Mouse (Mus musculus): ENCODE results near the gene Rab14.

DNA sequence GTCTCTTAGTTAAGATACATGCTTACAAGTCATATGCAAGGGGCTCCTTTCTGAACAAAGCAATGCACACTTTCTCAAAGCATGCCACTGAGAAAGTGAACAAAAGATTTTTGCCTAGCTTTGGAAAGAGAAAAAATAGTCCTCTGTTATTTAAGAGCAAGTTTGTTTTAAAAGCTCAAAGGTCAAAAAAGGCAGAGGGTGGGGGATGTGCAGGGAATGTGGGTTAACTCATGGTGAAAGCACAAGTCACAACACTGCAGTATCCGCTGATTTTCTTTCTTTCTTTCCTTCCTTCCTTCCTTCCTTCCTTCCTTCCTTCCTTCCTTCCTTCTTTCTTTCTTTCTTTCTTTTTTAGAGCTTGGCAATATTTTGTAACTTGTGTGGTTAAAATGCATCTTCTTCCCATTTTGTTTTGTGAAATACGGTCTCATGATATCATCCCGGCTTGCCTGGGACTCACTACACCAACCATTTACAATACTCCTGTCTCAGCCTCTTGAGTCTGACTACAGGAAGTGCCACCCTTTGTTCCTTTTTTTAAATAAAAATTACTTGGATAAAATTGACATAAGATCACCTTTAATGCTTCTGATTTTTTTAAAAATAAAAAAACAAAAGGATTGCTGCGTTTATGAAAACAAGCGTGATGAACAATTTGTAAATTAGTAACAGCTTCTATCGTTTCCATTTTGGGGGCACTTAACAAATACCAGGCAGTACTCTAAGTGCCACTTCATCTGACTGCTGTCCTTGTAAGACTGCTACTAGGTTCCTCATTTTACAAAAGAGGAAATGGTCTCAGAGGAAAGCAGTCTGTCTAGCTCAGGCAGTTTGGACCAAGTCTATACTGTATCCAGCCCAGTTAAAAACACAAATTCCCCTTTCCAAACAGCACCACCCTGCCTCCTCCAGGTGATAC lies 5.0 kb downstream of the Rab14 start:
- TF ChIP-seq CTCF (IDR thresholded peaks at IDR 0.05; ENCODE audit: insufficient read depth, low read length) (no peak), POLR2A (IDR thresholded peaks at IDR 0.05; ENCODE audit: borderline replicate concordance, extremely low read depth, low read depth, low read length) (no peak)
